Mouse (Mus musculus) intestine, postnatal 0 days (tissue): ENCODE results near the gene Clip2. TPM values are rescaled to one million over a fixed set of nuclear protein-coding genes. Genes with fewer than 3 reads are reported as not detected.
A peak's percentile ranks its signal among the peaks of the same experiment; 100 is the strongest.

ENCODE experiments used
- ATAC-seq: fragments of 200-750 bp; cut with Nextera tagmentation; 2 replicates; pipeline ENCODE4 v1.8.0; 2017; ENCODE audit warnings: mild to moderate bottlenecking, moderate TSS enrichment, moderate library complexity
- H3K27ac ChIP-seq: fragments of 300-500 bp; sonication (generic); 2 replicates; pipeline ENCODE4 v1.5.1; 2014; ENCODE audit warnings: mild to moderate bottlenecking, low read depth, low read length, moderate library complexity
- H3K27me3 ChIP-seq: fragments of 300-500 bp; sonication (generic); replicated peaks from 2 replicates; pipeline ENCODE4 v1.6.1; 2014; ENCODE audit warnings: low read length, mixed read lengths; ENCODE audit not compliant: control insufficient read depth, insufficient read depth
- H3K36me3 ChIP-seq: fragments of 300-500 bp; sonication (generic); 2 replicates; pipeline ENCODE4 v1.6.1; 2014; ENCODE audit warnings: mild to moderate bottlenecking, moderate library complexity; ENCODE audit not compliant: control insufficient read depth, insufficient read depth
- H3K4me1 ChIP-seq: fragments of 300-500 bp; sonication (generic); replicated peaks from 2 replicates; pipeline ENCODE4 v1.6.1; 2014; ENCODE audit warnings: antibody characterized with exemption, low read length, mixed read lengths; ENCODE audit not compliant: control insufficient read depth, insufficient read depth
- H3K4me2 ChIP-seq: fragments of 300-500 bp; sonication (generic); replicated peaks from 2 replicates; pipeline ENCODE4 v1.6.1; 2014; ENCODE audit warnings: low read depth, mild to moderate bottlenecking, moderate library complexity
- H3K4me3 ChIP-seq: fragments of 300-500 bp; sonication (generic); 2 replicates; pipeline ENCODE4 v1.5.1; 2014; ENCODE audit warnings: low read depth, low read length
- H3K9ac ChIP-seq: fragments of 300-500 bp; sonication (generic); 2 replicates; pipeline ENCODE4 v1.6.1; 2014; ENCODE audit warnings: mild to moderate bottlenecking, low read depth, low read length
- H3K9me3 ChIP-seq: fragments of 300-500 bp; sonication (generic); 2 replicates; pipeline ENCODE4 v1.6.1; 2016; ENCODE audit warnings: mixed run types; ENCODE audit not compliant: control insufficient read depth
- CTCF ChIP-seq: sonication (generic); IDR thresholded peaks from 2 replicates; pipeline ENCODE4 v1.5.1; 2016; ENCODE audit warnings: low read depth, mild to moderate bottlenecking, control low read depth, antibody characterized with exemption, moderate library complexity
- WGBS: fragments of 180-500 bp; shearing (Covaris S2); extraction: QIAGEN DNeasy Blood & Tissue Kit; methylation state at CpG from one replicate; pipeline ENCODE4 v1.1.7; 2014; 5-methylcytosine and 5-hydroxymethylcytosine counted together
- microRNA-seq: library from miRNA; unstranded; fragments of <30 nt; microRNA quantifications from one replicate; pipeline ENCODE4, GENCODE M21; 2016
- polyA plus RNA-seq: library from polyadenylated mRNA; unstranded; fragments of >200 nt; fragmentation: Nextera tagmentation; extraction: Ambion mirVana; gene quantifications from 2 replicates; pipeline ENCODE4 v1.2.1, GENCODE M21; 2015

Clip2 gene
- polyA plus RNA-seq, 1 experiment from 2014 or later, result 2.6 TPM

DNA sequence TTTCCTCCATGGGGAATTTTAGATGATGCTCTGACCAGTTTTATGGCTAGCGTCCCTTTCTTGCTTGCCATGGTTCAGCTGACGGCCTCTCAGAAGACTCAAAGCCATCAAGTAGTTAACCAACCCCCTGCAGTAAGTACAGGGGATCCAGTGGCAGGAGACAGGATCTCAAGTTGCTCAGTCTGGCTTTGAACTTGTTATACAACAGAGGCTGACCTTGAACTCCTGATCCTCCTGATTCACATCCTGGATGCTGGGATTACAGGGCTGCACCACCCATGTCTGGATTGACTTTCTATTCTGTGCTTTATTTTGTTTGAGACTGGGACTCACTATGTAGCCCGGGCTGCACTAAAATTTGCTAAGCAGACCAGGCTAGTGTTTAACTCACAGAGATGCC is 110.2 kb downstream of the Clip2 start:
- Histone ChIP-seq H3K4me2 (no peak overlapping the region), H3K4me3 (no peak overlapping the region), H3K9ac (no peak overlapping the region), H3K36me3 (peaks cover 2% of the 10 kb centered on the region; the same call in 1 of the 2 replicates), H3K9me3 (no peaks in the 10 kb centered on the region), H3K27me3 (no peaks in the 10 kb centered on the region), H3K27ac (no peak overlapping the region), H3K4me1 (peaks cover 26% of the 10 kb centered on the region)
- ATAC-seq, result no peak
- TF ChIP-seq CTCF, result no peak
- 90% methylated on average over 3 of the region's 3 CpGs for WGBS

DNA sequence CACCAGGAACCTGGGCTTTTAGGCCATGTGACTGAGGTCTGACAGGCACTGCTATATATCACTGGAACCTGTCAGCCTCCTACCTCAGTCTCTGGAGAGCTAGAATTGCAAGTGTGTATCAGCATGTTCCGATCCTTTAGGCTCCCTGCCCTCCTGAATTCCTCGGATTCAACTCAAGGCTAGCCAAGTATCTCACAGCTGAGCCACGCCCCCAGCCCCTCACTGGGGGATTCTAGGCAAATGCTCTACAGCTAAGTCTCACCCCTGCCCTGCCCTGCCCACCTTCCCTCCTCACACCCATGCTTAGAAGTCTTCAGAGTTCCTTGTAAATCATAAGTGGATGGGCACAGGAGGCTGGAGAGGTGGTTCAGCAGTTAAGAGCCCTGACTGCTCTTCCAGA is 111.1 kb downstream of the Clip2 start:
- Histone ChIP-seq H3K4me1 (peaks cover 25% of the 10 kb centered on the region), H3K27ac (no peak overlapping the region), H3K9me3 (no peaks in the 10 kb centered on the region), H3K27me3 (no peaks in the 10 kb centered on the region), H3K9ac (no peak overlapping the region), H3K4me2 (no peak overlapping the region), H3K4me3 (no peak overlapping the region), H3K36me3 (no peaks in the 10 kb centered on the region; the same call in 1 of the 2 replicates)
- no peak for TF ChIP-seq CTCF
- ATAC-seq, result no peak
- 67% methylated on average over 3 of the region's 3 CpGs for WGBS

DNA sequence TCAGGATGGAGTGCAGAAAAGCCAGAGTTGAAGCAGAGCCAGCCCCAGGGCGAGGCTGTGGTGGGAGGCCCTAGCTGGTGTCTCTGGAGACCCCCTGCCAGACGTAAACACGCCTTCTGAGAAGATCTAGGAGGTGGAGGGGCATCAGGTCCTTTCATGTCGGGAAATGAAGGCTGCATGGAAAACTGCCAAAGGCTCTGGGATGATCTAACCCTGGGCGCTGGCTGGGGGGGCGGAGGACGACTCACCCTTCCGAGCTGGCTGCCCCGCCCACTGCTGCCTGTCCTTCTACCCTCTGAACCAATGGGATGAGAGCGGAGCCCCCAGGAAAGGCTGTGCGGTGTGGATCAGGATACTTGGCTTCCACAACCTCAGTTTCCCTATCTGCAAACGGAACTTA is 112.1 kb downstream of the Clip2 start:
- Histone ChIP-seq H3K9me3 (no peaks in the 10 kb centered on the region), H3K4me1 (peaks cover 26% of the 10 kb centered on the region), H3K4me2 (no peak overlapping the region), H3K36me3 (no peaks in the 10 kb centered on the region; the same call in 1 of the 2 replicates), H3K9ac (peak overlapping the region; percentile 22; the same call in 1 of the 2 replicates), H3K4me3 (no peak overlapping the region), H3K27me3 (no peaks in the 10 kb centered on the region), H3K27ac (peak overlapping the region; percentile 68)
- no peak for ATAC-seq
- no peak for TF ChIP-seq CTCF
- WGBS, result 46% methylated on average over 12 of the region's 12 CpGs

DNA sequence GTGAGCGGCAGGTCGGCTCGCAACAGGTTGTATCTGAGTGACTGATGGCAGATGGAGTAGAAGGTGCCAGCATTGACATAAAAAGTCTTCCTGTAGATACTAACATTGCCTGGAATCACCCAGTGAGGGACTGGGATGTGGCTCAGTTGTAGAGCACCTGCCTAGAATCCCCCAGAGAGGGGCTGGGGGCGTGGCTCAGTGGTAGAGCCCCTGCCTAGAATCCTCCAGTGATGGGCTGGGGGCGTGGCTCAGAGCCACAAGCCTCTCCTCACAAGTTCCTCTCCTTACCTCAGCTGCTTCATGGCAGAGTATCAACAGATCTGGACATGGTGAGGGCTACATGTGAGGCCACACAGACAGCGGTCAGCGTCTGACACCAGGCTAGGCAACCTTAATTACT is 112.8 kb downstream of the Clip2 start:
- H3K27ac ChIP-seq, result peak overlapping the region; percentile 68
- H3K9me3 ChIP-seq, result no peaks in the 10 kb centered on the region
- no peaks in the 10 kb centered on the region for H3K36me3 ChIP-seq
- no peak overlapping the region for H3K9ac ChIP-seq
- H3K4me3 ChIP-seq, result no peak overlapping the region
- peaks cover 26% of the 10 kb centered on the region for H3K4me1 ChIP-seq
- ATAC-seq, result 0 out of 2 replicates have a peak, but pooled peaks have one; percentile 1
- no peaks in the 10 kb centered on the region for H3K27me3 ChIP-seq
- WGBS, result 81% methylated on average over 7 of the region's 7 CpGs
- no peak overlapping the region for H3K4me2 ChIP-seq
- no peak for TF ChIP-seq CTCF

Small RNA genes within 50 kb of the gene (microRNA-seq; reads per million reads assigned to microRNA genes)
- not detected for gene Gm26340
- not detected for gene Mir7228

Other genes with a start within 250 kb of the Clip2 start
- 53.4 and 62.6 TPM in 2 replicates for gene Gtf2i, start 237.7 kb downstream of the Clip2 start, polyA plus RNA-seq
- gene Gtf2ird1, start 95.7 kb downstream of the Clip2 start, polyA plus RNA-seq, result 42.8 and 46.8 TPM in 2 replicates
- gene Syna, start 7.7 kb upstream of the Clip2 start, polyA plus RNA-seq, result 0.13 and 0.25 TPM in 2 replicates
- 88.6 and 93.2 TPM in 2 replicates for gene Rfc2, start 28.9 kb upstream of the Clip2 start, polyA plus RNA-seq
- 1.3 and 1.4 TPM in 2 replicates for gene Lat2, start 62.6 kb upstream of the Clip2 start, polyA plus RNA-seq
- 217 and 232 TPM in 2 replicates for gene Eif4h, start 87.1 kb upstream of the Clip2 start, polyA plus RNA-seq
- gene Limk1, start 136.2 kb upstream of the Clip2 start, polyA plus RNA-seq, result 1.7 and 1.8 TPM in 2 replicates
- gene Eln, start 194.9 kb upstream of the Clip2 start, polyA plus RNA-seq, result 72.4 and 81.9 TPM in 2 replicates